Mouse (Mus musculus): ENCODE results near the gene Fgfr2.

The Fgfr2 gene

DNA sequence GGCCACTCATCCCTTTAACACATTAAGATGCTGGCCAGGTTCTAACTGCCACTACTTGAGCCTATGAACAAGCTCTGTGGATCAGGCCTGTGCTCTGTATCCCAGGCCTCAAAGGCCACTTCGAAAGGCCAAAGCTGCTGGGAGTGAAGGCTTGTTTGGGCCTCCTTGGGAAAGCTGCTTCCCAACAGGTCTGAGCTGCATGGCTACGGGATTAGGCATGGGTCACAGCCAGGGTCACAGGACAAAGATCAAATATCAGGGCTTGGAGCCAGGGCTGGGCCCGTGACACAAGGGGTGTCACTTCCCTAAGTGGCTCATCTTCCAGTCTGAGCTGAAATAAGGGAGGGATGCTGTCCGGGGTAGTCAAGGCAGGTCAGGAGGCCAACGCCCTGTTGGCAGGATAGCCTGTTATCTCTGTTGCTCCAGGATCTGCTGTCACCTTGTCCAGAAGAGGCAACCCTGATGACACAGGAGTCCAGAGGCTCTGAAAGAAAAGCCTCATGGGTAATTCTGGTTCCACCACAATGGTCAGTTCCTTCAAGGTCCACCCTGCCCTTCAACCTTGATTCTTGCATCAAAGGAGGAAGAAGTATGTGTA lies 1313.5 kb downstream of the Fgfr2 start:
- no peak for DNase-seq (ENCODE audit: low read depth)

DNA sequence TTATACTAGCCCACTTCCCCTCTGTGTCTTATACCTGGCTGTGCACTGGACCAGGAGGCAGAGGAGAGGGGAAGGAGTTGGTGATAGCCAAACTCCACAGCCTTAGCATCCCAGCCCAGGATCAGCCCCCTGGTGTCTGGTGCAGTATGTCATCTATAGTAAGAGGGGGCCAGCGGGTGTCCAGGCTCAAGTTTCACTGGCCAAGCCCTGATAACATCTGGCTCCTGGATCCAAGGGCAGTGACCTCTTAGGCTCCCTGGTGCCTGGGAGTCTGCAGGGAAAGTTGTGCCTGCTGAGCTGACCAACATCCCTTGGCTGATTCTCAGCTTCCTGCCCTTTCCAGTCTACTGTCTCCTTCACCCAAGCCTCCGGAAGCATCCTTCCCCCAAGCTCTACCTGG lies 1315.9 kb downstream of the Fgfr2 start:
- no peak for DNase-seq (ENCODE audit: low read depth)

DNA sequence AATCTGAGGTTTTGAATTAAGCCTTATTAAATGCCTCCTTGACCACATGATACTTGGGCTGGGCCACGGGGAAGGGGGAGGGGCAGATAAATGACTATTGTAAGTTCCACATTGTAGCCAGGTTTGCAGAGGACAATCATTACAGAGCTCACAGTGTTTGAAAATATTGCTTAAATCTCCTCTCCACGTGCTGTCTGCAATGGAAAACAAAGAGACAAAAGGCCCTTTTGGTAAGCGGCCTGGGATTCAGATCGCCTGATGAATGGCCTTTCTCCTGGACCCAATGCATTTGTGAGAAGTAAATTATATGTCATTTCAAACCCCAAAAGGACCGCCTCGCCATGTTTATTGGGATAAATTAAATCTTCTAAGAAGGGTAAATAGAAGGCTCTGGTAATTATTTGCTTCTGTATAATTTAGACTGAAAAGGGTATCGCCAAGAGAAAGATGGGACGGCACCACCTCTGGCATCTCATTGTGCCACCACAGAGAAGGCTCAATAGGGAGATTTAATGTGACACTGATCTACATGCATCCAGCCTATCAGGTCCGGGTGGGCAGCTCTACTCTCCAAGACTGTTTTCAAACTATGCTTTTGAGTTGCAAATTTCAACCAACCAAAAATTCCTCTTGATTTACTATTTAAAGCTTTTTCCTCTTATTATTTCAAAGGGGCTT lies 1317.5 kb downstream of the Fgfr2 start:
- DNase-seq (ENCODE audit: low read depth) = no peak

DNA sequence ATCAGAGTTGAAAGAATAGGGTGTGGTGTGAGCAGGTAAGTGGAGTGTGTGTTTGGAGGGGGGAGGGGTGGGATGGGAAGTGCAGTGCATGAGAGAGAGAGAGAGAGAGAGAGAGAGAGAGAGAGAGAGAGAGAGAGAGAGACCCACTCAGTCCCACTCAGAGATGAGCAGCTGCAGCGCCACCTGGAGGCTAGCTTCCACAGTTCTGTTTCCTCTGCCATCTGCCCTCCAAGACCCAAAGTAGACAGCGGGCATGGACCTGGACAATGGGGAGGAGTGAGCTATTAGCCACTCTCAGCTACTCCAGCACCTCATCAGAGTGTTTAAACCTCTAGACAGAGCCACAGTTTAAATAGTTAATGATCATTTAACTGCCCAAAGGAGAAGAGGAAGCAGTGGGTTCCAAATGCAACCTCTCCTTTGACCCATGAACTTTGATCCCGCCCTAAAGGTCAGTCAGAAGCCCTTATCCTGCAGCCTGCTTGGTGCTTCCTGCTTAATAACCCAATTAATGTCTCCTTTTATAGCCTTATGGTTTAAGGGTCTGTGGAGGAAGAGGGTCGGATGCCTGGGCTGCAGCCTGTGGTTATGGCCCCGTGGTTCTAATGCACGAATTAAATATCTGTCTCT lies 1322.6 kb downstream of the Fgfr2 start:
- no peak for DNase-seq (ENCODE audit: low read depth)

DNA sequence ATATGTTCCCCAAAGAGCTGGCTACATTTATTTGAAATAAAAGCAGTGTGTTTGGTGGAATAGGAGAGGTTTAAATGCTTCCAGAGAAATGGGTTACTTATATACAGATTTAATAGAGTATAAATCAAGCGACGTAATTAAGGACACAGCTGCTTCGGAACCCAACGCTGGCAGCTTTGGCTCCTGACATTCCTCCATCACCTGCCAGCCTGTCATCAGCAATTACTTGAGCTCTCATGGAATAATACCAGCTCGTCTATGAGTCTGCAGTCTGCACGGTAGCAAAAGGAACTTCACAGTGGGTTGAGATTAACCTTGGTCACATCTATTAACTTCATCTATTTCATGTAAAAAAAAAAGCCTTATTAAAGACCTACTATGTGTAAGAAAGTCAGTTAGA lies 1326.0 kb downstream of the Fgfr2 start:
- DNase-seq (ENCODE audit: low read depth) = no peak

DNA sequence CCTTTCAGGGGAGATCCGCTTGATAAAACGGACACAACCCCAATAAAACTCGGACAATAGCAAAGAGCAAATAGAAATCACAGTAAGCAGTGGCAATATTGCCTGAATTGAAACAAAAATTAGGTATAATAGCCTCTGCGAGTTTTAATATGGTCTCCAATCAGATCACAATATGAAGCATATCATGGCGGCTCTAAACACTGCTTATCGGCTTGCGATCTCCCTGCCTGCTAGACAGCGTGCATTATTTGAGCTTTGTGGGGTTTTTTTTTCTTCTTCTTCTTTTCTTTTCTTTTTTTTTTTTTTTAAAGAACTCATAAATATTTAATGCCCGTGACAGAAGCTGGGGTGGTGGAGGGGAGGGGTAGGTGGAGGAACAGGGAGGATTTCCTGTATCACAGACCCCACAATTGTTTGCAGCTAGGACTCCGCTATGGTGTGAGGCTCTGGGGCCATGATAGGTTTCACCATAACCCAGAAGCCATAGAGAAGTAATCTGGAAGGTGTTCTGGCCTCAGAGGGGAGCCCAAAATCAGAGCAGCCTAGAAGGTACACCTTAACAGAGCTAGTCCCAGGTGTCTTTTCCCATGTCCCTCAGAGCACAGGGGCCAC lies 1334.4 kb downstream of the Fgfr2 start:
- no peak for DNase-seq (ENCODE audit: low read depth)

DNA sequence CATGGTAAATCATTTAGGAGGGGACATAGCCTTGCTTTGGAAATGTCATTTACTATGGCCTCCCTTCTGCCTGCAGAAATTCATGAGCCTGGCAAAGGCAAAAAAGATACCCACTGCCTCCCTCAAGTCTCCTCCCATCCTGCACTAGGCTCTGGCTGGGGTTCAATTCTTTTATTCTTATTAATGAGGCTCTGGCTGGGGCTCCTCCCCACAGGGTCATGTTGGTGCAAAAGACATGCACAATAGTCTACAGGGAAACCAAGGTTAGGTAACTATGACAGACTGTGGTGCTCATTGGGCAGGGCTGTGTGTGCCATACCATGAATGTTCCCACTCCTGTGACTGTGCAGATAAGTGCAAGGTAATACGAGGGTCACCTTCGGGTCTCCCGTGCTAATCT lies 1337.4 kb downstream of the Fgfr2 start:
- DNase-seq (ENCODE audit: low read depth) = no peak

DNA sequence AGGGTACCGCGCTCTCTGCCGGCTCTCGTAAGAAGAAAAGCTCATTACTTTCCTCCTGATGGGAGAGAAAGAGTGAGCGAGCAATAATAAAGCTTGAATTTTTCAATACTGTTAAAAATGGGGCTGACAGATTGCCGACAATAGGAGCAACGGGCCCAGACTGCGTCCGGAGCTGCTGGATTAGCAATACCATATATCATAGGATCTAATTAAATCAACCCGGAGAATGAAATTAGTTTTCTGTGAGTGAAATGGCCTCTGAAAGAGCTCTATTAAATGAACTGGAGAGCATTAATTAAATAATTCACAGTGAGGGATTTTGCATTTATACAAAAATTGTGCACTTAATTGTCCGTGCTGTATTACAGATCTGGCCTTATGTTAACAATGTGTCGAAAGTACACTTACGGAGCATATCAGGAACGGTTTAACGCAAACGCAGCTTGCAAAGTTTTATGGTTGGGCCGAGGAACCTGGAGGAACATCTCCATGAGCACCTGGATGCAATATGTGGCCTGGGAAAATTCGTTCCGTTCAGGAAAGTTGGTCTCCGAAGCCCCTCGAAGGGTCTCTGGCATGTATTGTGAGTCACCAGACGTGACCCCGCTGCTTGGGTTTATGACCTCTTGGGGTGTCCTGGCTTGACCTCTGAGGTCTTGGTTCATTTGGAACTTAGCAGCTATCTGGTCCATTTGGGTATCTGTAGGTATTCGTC lies 1344.7 kb downstream of the Fgfr2 start:
- DNase-seq (ENCODE audit: low read depth) = no peak

DNA sequence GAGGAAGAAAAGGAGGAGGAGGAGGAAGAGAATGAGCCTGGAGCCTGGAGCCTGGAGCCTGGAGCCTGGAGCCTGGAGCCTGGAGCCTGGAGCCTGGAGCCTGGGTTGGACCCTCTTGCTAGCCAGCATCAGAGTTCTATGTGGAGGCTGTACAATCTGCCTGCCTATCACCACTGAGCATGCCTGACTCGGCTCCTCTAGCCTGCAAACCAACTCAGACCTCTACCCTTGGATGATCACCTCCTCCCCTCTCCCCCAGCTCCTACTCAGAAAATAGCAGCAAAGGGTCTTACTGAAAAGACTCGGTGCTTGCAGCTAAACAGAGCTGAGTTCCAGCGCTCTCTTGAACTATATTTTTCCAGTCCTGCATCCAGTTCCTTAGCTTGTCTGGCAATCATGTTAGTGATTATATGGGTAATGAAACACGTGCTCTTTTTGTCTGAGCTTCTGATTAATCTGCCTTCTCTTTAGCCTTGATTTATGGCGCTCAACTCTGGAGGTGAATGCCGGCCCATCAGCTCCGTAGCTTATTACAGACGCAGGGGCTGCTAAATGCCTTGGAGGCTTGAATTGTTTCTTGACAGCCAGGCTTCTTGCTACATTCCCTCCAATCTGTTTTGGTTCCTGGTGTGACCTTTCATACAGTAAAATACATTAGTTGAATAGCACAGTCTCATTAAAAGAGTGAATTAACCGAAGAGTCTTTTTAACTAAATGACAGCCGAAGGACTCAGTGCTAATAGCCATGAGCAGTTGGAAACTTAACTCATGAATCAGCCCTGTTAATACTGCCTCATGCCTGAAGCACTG lies 1345.5 kb downstream of the Fgfr2 start:
- no peak for DNase-seq (ENCODE audit: low read depth)

DNA sequence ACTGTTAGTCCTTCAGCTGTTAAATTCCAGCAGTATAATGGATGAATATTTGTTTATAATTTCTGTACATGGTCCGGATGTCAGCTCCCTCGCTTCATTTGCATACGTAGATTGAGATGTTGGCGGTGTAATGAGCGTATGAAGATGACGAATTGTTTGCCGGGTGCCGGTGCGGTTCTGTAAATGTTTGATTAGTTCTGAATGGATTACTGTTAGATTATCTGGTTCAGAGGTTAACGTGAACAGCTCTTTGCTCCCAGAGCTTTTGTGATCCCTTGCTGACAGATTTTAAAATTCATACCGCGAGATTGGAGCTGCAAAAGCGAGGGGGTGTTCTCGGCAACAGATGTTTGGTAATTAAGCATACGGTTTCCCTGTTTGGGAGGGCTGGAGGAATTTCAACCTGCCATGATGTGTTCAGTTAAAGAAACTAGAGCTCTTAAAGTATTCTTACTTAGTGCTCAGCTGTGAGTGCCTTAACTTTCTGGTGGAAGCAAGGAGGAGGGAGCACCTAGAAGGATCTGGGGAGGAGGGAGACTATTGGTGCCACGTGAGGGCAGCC lies 1346.9 kb downstream of the Fgfr2 start:
- DNase-seq (ENCODE audit: low read depth) = no peak

DNA sequence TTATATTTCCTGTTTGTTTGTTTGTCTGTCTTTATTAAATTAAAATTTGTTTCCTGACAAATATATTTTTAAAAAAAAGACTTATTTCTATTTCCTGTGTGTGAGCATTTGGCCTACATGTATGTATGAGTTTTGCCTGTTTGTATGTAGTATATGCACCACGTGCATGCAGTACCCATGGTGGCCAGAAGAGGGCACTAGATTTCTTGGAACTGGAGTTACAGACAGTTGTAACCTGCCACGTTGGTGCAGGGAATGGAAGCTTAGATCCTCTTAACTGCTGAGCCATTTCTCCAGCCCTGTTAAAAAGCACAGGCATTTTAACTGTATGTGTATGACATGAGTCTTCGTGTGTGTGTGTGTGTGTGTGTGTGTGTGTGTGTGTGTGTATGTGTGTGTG lies 1365.2 kb downstream of the Fgfr2 start:
- DNase-seq (ENCODE audit: low read depth) = no peak

DNA sequence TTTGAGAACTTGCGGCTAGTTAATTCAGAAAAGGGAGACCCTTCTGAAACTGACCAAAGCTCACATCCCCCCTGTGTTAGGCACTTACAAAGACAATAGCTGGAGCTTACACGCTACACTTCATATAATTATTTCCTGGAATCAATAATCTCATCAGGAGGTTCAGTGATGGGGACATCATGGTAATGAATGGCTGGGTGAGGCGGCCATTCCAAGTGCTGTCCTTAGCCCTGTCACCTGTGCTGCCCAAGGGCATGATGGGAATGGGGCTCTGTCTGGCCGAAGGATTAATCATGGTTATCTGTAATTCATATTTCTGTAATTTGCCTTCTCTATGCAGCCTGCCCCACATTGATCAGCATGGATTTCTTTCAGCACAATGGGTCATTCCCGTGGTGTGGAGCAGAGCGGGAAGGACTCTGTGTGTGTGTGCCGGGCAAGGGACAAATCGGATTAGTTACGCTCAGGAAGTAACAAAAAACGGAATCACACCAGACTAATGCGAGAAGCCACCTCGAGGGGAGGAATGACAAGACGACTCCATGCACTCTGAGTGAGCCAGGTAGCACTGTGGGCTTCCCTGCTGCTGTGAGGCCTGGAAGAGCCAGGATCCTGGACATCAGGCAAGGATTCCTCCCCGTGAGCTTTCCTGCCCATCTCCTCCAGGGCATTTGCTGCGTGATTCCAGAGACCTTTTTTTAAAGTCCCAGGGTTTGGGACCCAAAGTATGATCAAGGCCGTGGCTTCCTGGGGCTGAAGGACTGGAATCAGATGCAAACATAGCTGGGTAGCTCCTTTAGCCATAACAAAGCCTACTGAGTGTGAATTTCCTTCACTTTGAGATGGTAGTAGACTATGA lies 1375.8 kb downstream of the Fgfr2 start:
- DNase-seq (ENCODE audit: low read depth) = no peak

DNA sequence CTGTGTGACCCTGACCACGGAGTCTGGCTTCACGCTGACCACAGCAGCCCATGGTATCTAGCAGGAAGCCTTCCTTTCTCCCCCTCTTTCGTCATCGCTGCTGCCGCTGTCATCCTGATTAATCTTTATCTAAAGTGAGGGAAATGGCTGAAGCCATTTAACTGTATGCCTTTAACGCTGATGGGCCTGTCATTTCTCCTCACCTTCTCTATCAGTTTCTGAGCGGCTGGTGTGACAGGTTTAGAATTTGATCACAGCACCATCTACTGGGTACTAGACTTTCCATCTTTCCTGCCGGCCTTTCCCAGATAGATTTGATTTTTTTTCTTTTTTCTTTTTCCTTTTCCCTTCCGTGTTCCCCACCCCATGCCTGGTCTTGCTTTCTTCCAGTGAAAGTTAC lies 1376.4 kb downstream of the Fgfr2 start:
- no peak for DNase-seq (ENCODE audit: low read depth)

DNA sequence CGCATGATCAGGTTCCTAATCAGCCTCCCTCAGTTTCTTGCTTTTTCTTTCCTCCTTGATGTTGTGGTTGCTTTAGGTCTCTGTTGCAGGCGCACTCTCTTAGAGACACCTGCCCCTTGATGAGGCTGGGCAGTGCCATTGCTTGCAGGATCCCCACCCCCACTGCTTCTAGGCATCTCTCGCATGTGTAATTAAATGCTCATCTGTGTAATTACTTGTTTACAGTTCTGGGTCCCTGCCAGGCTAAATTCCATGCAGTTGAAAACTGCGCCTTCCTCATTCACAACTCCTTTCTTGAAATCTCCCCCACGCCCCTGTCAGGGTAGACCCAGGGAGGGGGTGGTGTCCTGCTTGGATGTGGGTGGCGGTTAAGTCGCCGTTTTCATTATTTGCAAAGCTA lies 1380.0 kb downstream of the Fgfr2 start:
- no peak for DNase-seq (ENCODE audit: low read depth)

DNA sequence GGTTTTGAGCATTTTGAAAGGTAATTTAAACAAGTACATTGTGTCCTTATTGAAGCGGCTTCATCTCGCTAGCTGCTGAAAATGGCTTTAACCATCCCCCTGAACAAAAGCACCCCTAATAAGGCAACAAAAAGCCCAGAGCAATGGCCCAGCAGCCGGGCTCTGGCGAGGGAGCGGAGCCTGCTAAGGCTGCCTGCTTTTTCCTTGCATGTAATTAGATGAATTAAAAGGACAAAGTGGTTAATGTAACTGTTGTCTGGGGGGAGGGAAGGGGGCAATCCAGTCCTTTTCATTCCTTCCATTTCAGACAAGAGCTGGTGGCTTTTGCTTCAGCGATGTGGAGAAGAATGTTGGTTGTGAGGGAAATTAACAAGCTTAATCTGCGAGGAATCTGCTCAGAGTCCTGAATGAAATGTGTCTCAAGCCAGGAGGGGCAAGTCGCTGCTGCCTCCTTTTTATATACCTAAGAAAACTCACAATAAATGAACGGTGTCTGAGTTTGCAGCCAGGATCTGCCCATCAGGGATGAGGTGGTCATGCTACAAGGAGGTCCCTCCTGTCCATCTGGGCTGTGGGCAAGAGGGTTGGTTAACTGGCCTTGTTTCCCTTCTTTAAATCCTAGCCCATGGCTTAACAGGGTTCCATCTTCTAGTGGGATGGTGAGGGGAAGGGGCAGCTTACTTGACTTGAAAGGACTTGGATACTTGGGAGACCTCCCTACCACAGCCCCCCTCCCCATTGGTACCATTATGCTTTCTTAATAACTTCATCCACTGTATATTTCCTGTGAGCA lies 1400.2 kb downstream of the Fgfr2 start:
- no peak for DNase-seq (ENCODE audit: low read depth)

DNA sequence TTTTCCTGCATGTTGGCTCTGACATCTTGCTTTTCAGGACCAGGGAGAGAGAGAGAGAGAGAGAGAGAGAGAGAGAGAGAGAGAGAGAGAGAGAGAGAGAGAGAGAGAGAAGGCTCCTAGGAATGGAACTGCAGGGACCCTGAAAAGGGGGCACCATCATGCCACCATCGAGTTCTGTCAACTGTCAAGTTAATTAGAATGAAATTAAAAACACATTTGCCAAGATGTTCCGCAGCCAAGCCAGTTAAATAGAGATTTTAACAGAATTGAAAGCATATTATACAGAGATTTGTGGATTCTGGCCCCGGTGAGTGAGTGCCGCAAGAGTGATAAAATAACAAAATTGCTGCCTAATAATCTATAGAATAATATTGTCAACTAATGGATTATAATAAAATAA lies 1400.8 kb downstream of the Fgfr2 start:
- no peak for DNase-seq (ENCODE audit: low read depth)

DNA sequence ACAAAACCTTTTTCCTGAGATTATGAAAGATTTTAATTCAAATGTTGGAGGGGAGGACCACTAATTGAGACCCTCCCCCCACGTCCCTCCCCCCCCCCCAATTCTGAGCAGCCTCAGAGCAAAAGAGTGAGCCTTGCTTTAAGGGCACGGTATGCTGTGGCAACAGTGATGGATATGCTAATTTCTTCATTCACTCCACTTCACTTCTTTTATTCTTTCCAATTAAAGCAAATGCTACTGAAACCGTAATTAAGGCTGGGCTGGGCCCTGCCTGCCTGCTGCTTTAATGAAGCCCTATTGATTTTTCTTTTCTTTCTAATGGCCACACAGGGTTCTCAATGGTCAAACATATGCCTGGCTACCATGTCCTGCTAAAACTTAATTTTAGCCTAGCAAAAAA lies 1404.9 kb downstream of the Fgfr2 start:
- DNase-seq (ENCODE audit: low read depth) = no peak

DNA sequence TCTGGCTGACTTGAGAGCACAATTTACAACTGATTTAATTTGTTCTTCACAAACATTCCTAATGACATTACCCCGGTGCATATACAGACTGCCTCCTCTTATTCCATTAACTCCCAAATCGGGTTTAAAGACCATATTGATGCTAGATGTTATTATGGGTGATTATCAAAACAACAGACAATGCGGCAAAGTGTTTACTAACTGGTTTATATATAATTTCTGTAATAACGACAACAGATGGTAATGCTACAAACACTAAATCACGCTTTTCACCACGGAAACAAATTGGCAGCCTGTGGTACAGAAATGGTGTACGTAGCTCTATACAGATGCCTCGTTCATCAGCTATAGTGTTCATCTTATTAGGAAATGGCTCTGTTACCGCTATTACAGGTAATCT lies 1410.1 kb downstream of the Fgfr2 start:
- no peak for DNase-seq (ENCODE audit: low read depth)

DNA sequence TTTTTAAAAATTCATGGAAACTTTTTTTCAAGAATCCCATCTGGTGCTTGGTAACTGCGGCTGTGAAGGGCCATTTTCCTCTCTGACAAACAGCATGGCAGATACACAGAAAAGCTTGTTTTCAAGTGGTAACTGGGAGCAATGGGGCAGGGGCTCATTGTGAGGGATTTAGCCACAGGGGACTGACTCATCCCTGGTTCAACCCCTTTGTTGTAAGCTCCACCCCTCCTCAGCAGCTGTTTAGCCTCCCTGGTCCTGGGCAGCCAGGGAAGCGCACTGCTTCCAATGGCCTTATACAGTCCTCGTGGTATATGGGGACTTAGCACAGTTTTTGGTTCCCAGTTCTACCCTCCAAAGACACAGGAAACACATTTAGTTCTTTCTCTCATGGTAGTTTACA lies 1426.3 kb downstream of the Fgfr2 start:
- DNase-seq (ENCODE audit: low read depth) = no peak

DNA sequence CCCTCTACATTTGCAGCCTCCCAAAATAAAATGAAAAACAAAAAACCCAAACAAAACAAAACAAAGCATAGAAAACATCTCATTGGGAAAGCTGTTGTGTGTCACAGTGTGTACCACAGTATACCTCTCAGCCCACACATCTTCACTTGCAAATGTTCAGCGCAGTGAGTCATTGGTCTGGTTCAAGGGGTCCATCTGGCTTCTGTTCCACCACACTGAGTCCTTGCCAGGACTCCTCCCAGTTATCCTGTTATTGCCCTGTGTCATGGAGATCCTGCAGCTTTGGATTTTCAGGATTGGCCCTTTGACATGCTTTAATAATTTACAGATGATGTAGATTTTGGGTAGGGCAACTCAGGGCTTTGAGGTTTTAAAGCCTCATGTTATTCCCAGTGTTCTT lies 1435.8 kb downstream of the Fgfr2 start:
- no peak for DNase-seq (ENCODE audit: low read depth)

Data from 416B (cell line).